In genomic region chr14:15970321-15970720, GRCm38 (mm10) we compare ENCODE assay signal across 26 mouse cellular contexts.
DNase-seq lines count a peak whose midpoint lies in the region; ATAC-seq lines count a peak whose summit lies in the region.
"Had no signal": no experiment of that assay in that cellular context is flagged by ENCODE, and none has a peak within 500 bp of the region (broad histone marks: within the 10 kb centered on the region; RNA-seq: fewer than 3 reads in every experiment).

No protein-coding gene starts in this region.

- no peaks in the 10 kb centered on the region for H3K27me3 ChIP-seq in hindbrain, embryonic 12.5 days
- no peaks in the 10 kb centered on the region for H3K27me3 ChIP-seq in hindbrain, embryonic 16.5 days (replicated peaks; ENCODE audit: control insufficient read depth, insufficient read depth, low read length)
- H3K27me3 ChIP-seq in neural tube, embryonic 12.5 days (replicated peaks): no peaks in the 10 kb centered on the region
- no peaks in the 10 kb centered on the region for H3K27me3 ChIP-seq in forebrain, embryonic 15.5 days
- H3K27me3 ChIP-seq in midbrain, embryonic 15.5 days (replicated peaks): no peaks in the 10 kb centered on the region
- H3K27me3 ChIP-seq: embryonic facial prominence, embryonic 12.5 days; hindbrain, embryonic 15.5 days; intestine, embryonic 15.5 days; liver, embryonic 13.5 days; neural tube, embryonic 13.5 days had no signal

- no peak overlapping the region for H3K4me3 ChIP-seq in hindbrain, embryonic 12.5 days
- H3K4me3 ChIP-seq in hindbrain, embryonic 16.5 days (ENCODE audit: low read length): no peak overlapping the region
- no peak overlapping the region for H3K4me3 ChIP-seq in neural tube, embryonic 12.5 days
- H3K4me3 ChIP-seq in forebrain, embryonic 15.5 days: no peak overlapping the region
- H3K4me3 ChIP-seq in midbrain, embryonic 15.5 days: no peak overlapping the region
- H3K4me3 ChIP-seq: embryonic facial prominence, embryonic 12.5 days; hindbrain, embryonic 15.5 days; intestine, embryonic 15.5 days; layer of hippocampus, adult 2 months; liver, embryonic 13.5 days; neural tube, embryonic 13.5 days had no signal

- no peak overlapping the region for H3K9ac ChIP-seq in hindbrain, embryonic 12.5 days
- no peak overlapping the region for H3K9ac ChIP-seq in hindbrain, embryonic 16.5 days (ENCODE audit: low read depth, low read length)
- H3K9ac ChIP-seq in neural tube, embryonic 12.5 days: no peak overlapping the region
- no peak overlapping the region for H3K9ac ChIP-seq in forebrain, embryonic 15.5 days (replicated peaks)
- H3K9ac ChIP-seq in midbrain, embryonic 15.5 days: no peak overlapping the region
- H3K9ac ChIP-seq: embryonic facial prominence, embryonic 12.5 days; hindbrain, embryonic 15.5 days; intestine, embryonic 15.5 days; liver, embryonic 13.5 days; neural tube, embryonic 13.5 days had no signal

- no peak for DNase-seq in neural tube, embryonic 10.5 days (ENCODE audit: extremely low spot score, low spot score)
- no peak for DNase-seq in left cerebral cortex, adult 11 months (ENCODE audit: low spot score)
- DNase-seq: adrenal gland, postnatal 25 days; B cell, adult 2 months; cerebellum, adult 2 months; cerebellum, postnatal 14 days; heart, postnatal 14 days; kidney, adult 2 months; kidney, postnatal 36 days; left cerebral cortex, postnatal 4 days; liver, embryonic 13.5 days; lung, adult 18-20 months; lung, postnatal 4 days; right cerebral cortex, postnatal 14 days; thymus, postnatal 4 days had no signal

- H3K4me2 ChIP-seq in hindbrain, embryonic 12.5 days (replicated peaks): no peak overlapping the region
- no peak overlapping the region for H3K4me2 ChIP-seq in hindbrain, embryonic 16.5 days (ENCODE audit: low read length)
- H3K4me2 ChIP-seq in neural tube, embryonic 12.5 days (replicated peaks): no peak overlapping the region
- no peak overlapping the region for H3K4me2 ChIP-seq in forebrain, embryonic 15.5 days (replicated peaks)
- no peak overlapping the region for H3K4me2 ChIP-seq in midbrain, embryonic 15.5 days
- H3K4me2 ChIP-seq: embryonic facial prominence, embryonic 12.5 days; hindbrain, embryonic 15.5 days; intestine, embryonic 15.5 days; liver, embryonic 13.5 days; neural tube, embryonic 13.5 days had no signal

- no peaks in the 10 kb centered on the region for H3K36me3 ChIP-seq in hindbrain, embryonic 12.5 days
- no peaks in the 10 kb centered on the region for H3K36me3 ChIP-seq in hindbrain, embryonic 16.5 days (ENCODE audit: control insufficient read depth, insufficient read depth, low read length)
- no peaks in the 10 kb centered on the region for H3K36me3 ChIP-seq in neural tube, embryonic 12.5 days
- no peaks in the 10 kb centered on the region for H3K36me3 ChIP-seq in forebrain, embryonic 15.5 days
- no peaks in the 10 kb centered on the region for H3K36me3 ChIP-seq in midbrain, embryonic 15.5 days (replicated peaks)
- H3K36me3 ChIP-seq: embryonic facial prominence, embryonic 12.5 days; hindbrain, embryonic 15.5 days; intestine, embryonic 15.5 days; liver, embryonic 13.5 days; neural tube, embryonic 13.5 days had no signal

- peak; percentile 68 for ATAC-seq in hindbrain, embryonic 12.5 days (ENCODE audit: low FRiP score)
- no peak for ATAC-seq in hindbrain, embryonic 16.5 days
- peak; percentile 23; the same call in 1 of the 2 replicates for ATAC-seq in neural tube, embryonic 12.5 days (ENCODE audit: low FRiP score, low read depth)
- ATAC-seq in forebrain, embryonic 15.5 days (replicated peaks): peak; percentile 43; the same call in 1 of the 2 replicates
- peak; percentile 27; the same call in 1 of the 2 replicates for ATAC-seq in midbrain, embryonic 15.5 days (replicated peaks)
- ATAC-seq: intestine, embryonic 15.5 days; lung, postnatal 0 days had no signal

- peaks cover 8% of the 10 kb centered on the region for H3K4me1 ChIP-seq in hindbrain, embryonic 12.5 days
- no peaks in the 10 kb centered on the region for H3K4me1 ChIP-seq in hindbrain, embryonic 16.5 days (ENCODE audit: control insufficient read depth, insufficient read depth, low read depth, low read length)
- no peaks in the 10 kb centered on the region; the same call in 1 of the 2 replicates for H3K4me1 ChIP-seq in neural tube, embryonic 12.5 days
- H3K4me1 ChIP-seq in forebrain, embryonic 15.5 days: peaks cover 4% of the 10 kb centered on the region; the same call in 1 of the 2 replicates
- no peaks in the 10 kb centered on the region for H3K4me1 ChIP-seq in midbrain, embryonic 15.5 days
- H3K4me1 ChIP-seq: embryonic facial prominence, embryonic 12.5 days; hindbrain, embryonic 15.5 days; intestine, embryonic 15.5 days; liver, embryonic 13.5 days had no signal

- no peaks in the 10 kb centered on the region for H3K9me3 ChIP-seq in hindbrain, embryonic 12.5 days (replicated peaks)
- no peaks in the 10 kb centered on the region for H3K9me3 ChIP-seq in hindbrain, embryonic 16.5 days (ENCODE audit: control insufficient read depth, low read length)
- no peaks in the 10 kb centered on the region for H3K9me3 ChIP-seq in neural tube, embryonic 12.5 days
- no peaks in the 10 kb centered on the region for H3K9me3 ChIP-seq in forebrain, embryonic 15.5 days
- no peaks in the 10 kb centered on the region for H3K9me3 ChIP-seq in midbrain, embryonic 15.5 days
- H3K9me3 ChIP-seq: embryonic facial prominence, embryonic 12.5 days; hindbrain, embryonic 15.5 days; intestine, embryonic 15.5 days; liver, embryonic 13.5 days; neural tube, embryonic 13.5 days had no signal

- H3K27ac ChIP-seq in hindbrain, embryonic 12.5 days: no peak overlapping the region
- H3K27ac ChIP-seq in hindbrain, embryonic 16.5 days (ENCODE audit: low read depth, low read length): no peak overlapping the region
- H3K27ac ChIP-seq in neural tube, embryonic 12.5 days: no peak overlapping the region
- H3K27ac ChIP-seq in forebrain, embryonic 15.5 days (replicated peaks): no peak overlapping the region
- no peak overlapping the region for H3K27ac ChIP-seq in midbrain, embryonic 15.5 days
- H3K27ac ChIP-seq: embryonic facial prominence, embryonic 12.5 days; hindbrain, embryonic 15.5 days; intestine, embryonic 15.5 days; layer of hippocampus, adult 2 months; liver, embryonic 13.5 days; neural tube, embryonic 13.5 days had no signal
